Mouse (Mus musculus) gastrocnemius, postnatal 14 days (tissue): ENCODE measurements around the gene Gm13271. TPM values are rescaled to one million over a fixed set of nuclear protein-coding genes. Genes with fewer than 3 reads are reported as not detected.

Source experiments
- total RNA-seq, 2 experiments: library from RNA; stranded (reverse); gene quantifications; 2 replicates each; pipeline ENCODE4 v1.2.3; 2021

Gene Gm13271
- total RNA-seq, 2 experiments from 2014 or later = not detected

Other genes with a start within 250 kb of the Gm13271 start
- gene Ifnb1, start 232.1 kb upstream of the Gm13271 start, total RNA-seq = not detected
- not detected for gene Ifna15, start 196.6 kb upstream of the Gm13271 start, total RNA-seq
- gene Ifna14, start 183.1 kb upstream of the Gm13271 start, total RNA-seq = not detected
- not detected for gene Ifna9, start 162.5 kb upstream of the Gm13271 start, total RNA-seq
- gene Ifna12, start 151.5 kb upstream of the Gm13271 start, total RNA-seq = not detected
- not detected for gene C87499, start 120.5 kb upstream of the Gm13271 start, total RNA-seq
- gene Ifna13, start 110.4 kb upstream of the Gm13271 start, total RNA-seq = not detected
- not detected for gene Ifna16, start 77.9 kb upstream of the Gm13271 start, total RNA-seq
- gene Ifna2, start 71.0 kb upstream of the Gm13271 start, total RNA-seq = not detected
- not detected for gene Ifnab, start 63.5 kb upstream of the Gm13271 start, total RNA-seq
- under 1 TPM in 1 of 2 experiments, not detected in 1; 0.41 TPM for gene Gm26566, start 33.1 kb upstream of the Gm13271 start, total RNA-seq
- gene Klhl9, start 32.4 kb upstream of the Gm13271 start, total RNA-seq = 10 to 100 TPM; 51.0 to 57.1 TPM
- not detected for gene Gm13283, start 5.3 kb downstream of the Gm13271 start, total RNA-seq
- gene Gm13290, start 19.0 kb downstream of the Gm13271 start, total RNA-seq = not detected
- not detected for gene Gm13289, start 22.1 kb downstream of the Gm13271 start, total RNA-seq
- not detected for gene Gm13272, start 25.0 kb downstream of the Gm13271 start, total RNA-seq
- gene Ifnz, start 27.3 kb downstream of the Gm13271 start, total RNA-seq = not detected
- not detected for gene Gm13276, start 30.8 kb downstream of the Gm13271 start, total RNA-seq
- not detected for gene Gm13277, start 33.8 kb downstream of the Gm13271 start, total RNA-seq
- gene Gm13278, start 36.7 kb downstream of the Gm13271 start, total RNA-seq = not detected
- gene Gm13275, start 39.6 kb downstream of the Gm13271 start, total RNA-seq = not detected
- not detected for gene Gm13279, start 42.5 kb downstream of the Gm13271 start, total RNA-seq
- not detected for gene Gm13285, start 44.8 kb downstream of the Gm13271 start, total RNA-seq
- not detected for gene Gm13287, start 48.4 kb downstream of the Gm13271 start, total RNA-seq
- gene Gm13288, start 50.7 kb downstream of the Gm13271 start, total RNA-seq = not detected
- gene Ifna7, start 61.4 kb downstream of the Gm13271 start, total RNA-seq = not detected
- not detected for gene Ifna11, start 65.1 kb downstream of the Gm13271 start, total RNA-seq
- gene Ifna6, start 72.5 kb downstream of the Gm13271 start, total RNA-seq = not detected
- gene Ifna5, start 80.7 kb downstream of the Gm13271 start, total RNA-seq = not detected
- gene Ifna4, start 87.0 kb downstream of the Gm13271 start, total RNA-seq = not detected
- not detected for gene Ifna1, start 95.2 kb downstream of the Gm13271 start, total RNA-seq
- not detected for gene Ifne, start 125.3 kb downstream of the Gm13271 start, total RNA-seq